Mouse (Mus musculus) liver, embryonic 11.5 days (tissue): ENCODE measurements around the gene Immt. TPM values are rescaled to one million over a fixed set of nuclear protein-coding genes. Genes with fewer than 3 reads are reported as not detected.

Source experiments
- ATAC-seq: fragments of 200-750 bp; cut with Nextera tagmentation; replicated peaks from 2 replicates; pipeline ENCODE4 v1.8.0; 2017; ENCODE audit warnings: moderate number of reproducible peaks, mild to moderate bottlenecking, moderate TSS enrichment, moderate library complexity; ENCODE audit not compliant: low FRiP score
- DNase-seq: peaks from one replicate; pipeline ENCODE4 v3.0.0-alpha.2; 2017; ENCODE audit warnings: low spot score
- H3K27ac ChIP-seq: fragments of 300-500 bp; sonication (generic); 2 replicates; pipeline ENCODE4 v1.5.1; 2014; ENCODE audit warnings: mild to moderate bottlenecking, low read depth, low read length, control low read depth
- H3K27me3 ChIP-seq: fragments of 300-500 bp; sonication (generic); replicated peaks from 2 replicates; pipeline ENCODE4 v1.6.1; 2014; ENCODE audit warnings: low read length, mixed read lengths; ENCODE audit not compliant: control insufficient read depth, insufficient read depth
- H3K36me3 ChIP-seq: fragments of 300-500 bp; sonication (generic); 2 replicates; pipeline ENCODE4 v1.6.1; 2014; ENCODE audit warnings: mild to moderate bottlenecking, low read length, moderate library complexity, mixed read lengths; ENCODE audit not compliant: control insufficient read depth, insufficient read depth
- H3K4me1 ChIP-seq: fragments of 300-500 bp; sonication (generic); replicated peaks from 2 replicates; pipeline ENCODE4 v1.6.1; 2014; ENCODE audit warnings: low read length, mixed read lengths; ENCODE audit not compliant: control insufficient read depth, insufficient read depth
- H3K4me2 ChIP-seq: fragments of 300-500 bp; sonication (generic); 2 replicates; pipeline ENCODE4 v1.6.1; 2014; ENCODE audit warnings: mild to moderate bottlenecking, control low read depth, moderate library complexity
- H3K4me3 ChIP-seq: fragments of 300-500 bp; sonication (generic); 2 replicates; pipeline ENCODE4 v1.5.1; 2014; ENCODE audit warnings: low read depth, low read length, control low read depth
- H3K9ac ChIP-seq: fragments of 300-500 bp; sonication (generic); 2 replicates; pipeline ENCODE4 v1.6.1; 2014; ENCODE audit warnings: low read depth, low read length, control low read depth
- H3K9me3 ChIP-seq: fragments of 300-500 bp; sonication (generic); 2 replicates; pipeline ENCODE4 v1.6.1; 2016; ENCODE audit warnings: low read length, inconsistent platforms, mixed read lengths; ENCODE audit not compliant: control insufficient read depth
- WGBS: fragments of 180-500 bp; shearing (Covaris S2); extraction: QIAGEN DNeasy Blood & Tissue Kit; methylation state at CpG from one replicate; pipeline ENCODE4 v1.1.7; 2014; 5-methylcytosine and 5-hydroxymethylcytosine counted together
- polyA plus RNA-seq: library from polyadenylated mRNA; unstranded; fragments of >200 nt; fragmentation: Nextera tagmentation; extraction: Ambion mirVana; gene quantifications from 2 replicates; pipeline ENCODE4 v1.2.1, GENCODE M21; 2014

Immt gene
- polyA plus RNA-seq, 1 experiment from 2014 or later = 222 TPM

DNA sequence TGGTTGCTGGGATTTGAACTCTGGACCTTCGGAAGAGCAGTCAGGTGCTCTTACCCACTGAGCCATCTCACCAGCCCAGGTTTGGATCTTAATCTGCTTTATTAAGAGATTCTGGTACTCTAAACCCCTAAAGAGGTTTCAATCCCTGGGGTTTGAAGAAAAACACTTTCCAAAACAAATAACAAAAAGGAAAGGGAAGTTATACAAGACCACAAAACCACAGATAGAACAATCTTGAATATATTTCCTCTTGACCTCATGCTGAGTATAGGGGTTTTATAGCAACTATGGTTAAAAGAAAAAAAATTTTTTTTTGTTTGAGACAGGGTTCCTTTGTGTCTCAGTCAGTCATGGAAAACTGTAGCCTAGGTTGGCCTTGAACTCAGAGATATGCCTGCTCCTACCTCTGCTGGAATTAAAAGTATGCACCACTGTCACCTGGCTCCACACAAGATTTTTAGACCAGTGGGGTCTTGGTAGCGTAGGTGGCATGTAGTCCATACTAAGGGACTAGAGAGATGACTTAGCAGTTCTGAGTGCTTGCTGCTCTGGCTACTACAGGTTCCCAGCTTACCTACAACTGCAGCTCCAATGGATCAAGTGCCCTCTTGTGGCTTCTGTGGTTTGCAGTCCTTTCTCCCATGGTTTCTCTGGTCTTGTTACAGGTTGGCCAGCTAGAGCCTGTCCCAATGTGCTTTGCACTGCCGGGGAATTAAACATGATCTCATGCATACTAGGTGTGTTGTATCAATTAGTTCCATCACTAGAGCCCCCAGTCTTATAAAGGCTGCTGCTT, 47.0 kb downstream of the Immt start:
- no peaks in the 10 kb centered on the region for H3K27me3 ChIP-seq
- H3K4me3 ChIP-seq = no peak overlapping the region
- H3K27ac ChIP-seq = no peak overlapping the region
- peaks cover 52% of the 10 kb centered on the region for H3K36me3 ChIP-seq
- H3K9me3 ChIP-seq = no peaks in the 10 kb centered on the region
- H3K4me2 ChIP-seq = no peak overlapping the region
- ATAC-seq = peak; percentile 46
- H3K4me1 ChIP-seq = no peaks in the 10 kb centered on the region
- WGBS = 92% methylated on average over 3 of the region's 3 CpGs
- no peak for DNase-seq
- H3K9ac ChIP-seq = no peak overlapping the region

DNA sequence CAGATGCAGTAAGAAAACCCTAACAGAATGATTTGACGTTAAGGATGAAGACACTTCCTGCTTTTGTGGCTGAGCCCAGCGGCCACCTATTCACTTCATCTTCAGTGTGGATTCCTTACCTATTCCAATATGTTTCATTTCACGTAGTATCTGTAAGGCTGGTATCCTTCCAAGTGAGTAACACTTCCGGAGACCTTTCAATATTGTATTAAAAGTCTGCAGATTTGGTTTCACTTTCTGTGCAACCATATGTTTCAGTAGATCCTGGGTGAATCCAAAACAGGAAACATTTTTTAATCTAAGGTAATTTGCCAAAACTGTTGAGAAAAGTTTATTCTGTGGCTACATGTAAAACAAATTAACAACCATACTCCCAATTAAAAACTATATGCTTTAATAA, 62.1 kb downstream of the Immt start:
- H3K4me1 ChIP-seq = no peaks in the 10 kb centered on the region
- ATAC-seq (no peak), DNase-seq (no peak)
- WGBS = 88% methylated on average over 4 of the region's 4 CpGs
- H3K27ac ChIP-seq = no peak overlapping the region
- H3K4me3 ChIP-seq = no peak overlapping the region
- H3K9me3 ChIP-seq = no peaks in the 10 kb centered on the region
- H3K27me3 ChIP-seq = no peaks in the 10 kb centered on the region
- H3K9ac ChIP-seq = no peak overlapping the region
- no peak overlapping the region for H3K4me2 ChIP-seq
- H3K36me3 ChIP-seq = peaks cover 55% of the 10 kb centered on the region

DNA sequence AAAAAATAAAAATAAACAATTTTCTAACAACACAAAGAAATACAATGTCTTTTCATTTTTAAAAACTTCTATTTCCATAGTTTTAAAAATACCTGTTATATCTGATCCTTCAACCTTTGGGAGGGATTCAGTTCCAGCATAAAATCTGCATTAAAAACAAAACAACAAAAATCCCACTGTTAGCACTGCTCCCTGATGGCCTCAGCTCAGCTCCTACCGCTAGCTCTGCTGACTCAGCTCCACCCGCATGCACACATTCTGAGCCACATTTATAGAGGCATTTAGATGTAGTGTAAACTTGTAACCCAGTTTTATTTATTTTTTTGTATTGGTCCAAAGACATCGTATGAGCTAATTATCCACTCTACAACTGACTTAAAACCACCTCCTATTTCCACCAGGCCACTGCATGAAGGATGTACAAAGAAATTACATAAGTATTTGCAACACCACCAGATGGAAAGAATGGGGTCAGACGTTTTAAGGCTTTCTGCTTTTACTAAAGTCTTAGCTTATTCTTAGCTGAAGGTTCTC, 76.6 kb downstream of the Immt start:
- H3K9ac ChIP-seq = peak overlapping the region; percentile 89
- no peak overlapping the region for H3K27ac ChIP-seq
- peak overlapping the region; percentile 85 for H3K4me3 ChIP-seq
- peak overlapping the region; percentile 82 for H3K4me2 ChIP-seq
- H3K4me1 ChIP-seq = peaks cover 27% of the 10 kb centered on the region
- DNase-seq = no peak
- H3K9me3 ChIP-seq = no peaks in the 10 kb centered on the region
- H3K36me3 ChIP-seq = peaks cover 14% of the 10 kb centered on the region
- 4% methylated on average over 4 of the region's 4 CpGs for whole genome bisulfite sequencing
- ATAC-seq = no peak
- H3K27me3 ChIP-seq = no peaks in the 10 kb centered on the region

DNA sequence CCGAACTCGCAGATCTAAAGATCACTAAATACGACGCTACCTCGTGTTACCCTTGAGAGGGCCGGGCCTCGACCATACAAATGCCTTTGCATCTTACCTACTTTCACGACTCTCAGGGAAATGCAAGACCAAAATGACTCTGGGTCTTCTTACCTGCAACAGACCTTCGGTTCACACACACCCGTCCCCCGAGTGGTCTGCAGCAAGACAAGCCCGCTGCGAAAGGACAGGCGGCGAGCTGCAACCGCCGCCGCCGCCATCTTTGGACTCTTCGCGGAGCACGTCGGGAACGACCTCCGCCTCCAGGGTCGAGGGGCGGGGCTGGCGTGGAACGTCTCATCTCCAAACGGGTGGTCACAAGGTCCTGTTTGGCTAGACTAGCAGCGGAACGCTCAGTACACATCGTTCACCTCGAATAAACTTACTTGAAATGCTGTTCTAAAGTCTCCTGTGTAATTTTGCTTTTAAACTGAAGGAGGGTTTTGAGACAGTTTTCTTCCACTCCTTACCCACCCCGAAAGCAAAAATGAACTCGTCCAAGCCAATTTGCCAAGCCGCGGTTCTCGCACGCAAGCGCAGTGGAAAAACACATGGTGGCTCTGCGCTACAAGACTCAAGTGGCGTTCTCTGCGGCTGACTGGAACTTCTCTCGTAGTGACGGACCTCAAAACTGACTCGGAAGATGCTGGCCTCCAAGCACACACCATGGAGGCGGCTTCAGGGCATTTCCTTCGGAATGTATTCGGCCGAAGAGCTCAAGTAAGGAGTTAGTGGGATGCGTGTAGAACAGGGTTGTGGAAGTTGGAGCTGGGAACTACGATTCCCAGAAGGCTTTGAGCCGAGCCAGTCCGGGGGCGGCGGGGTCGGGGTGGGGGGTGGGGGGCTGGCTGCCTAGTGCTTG, 77.6 kb downstream of the Immt start, which contains the start of the genes Ptcd3 and Polr1a:
Gene Ptcd3 (minus strand): TSS at position 270 of the 901 bp plus-strand sequence.
Gene Polr1a (plus strand): TSS at position 573 of the 901 bp plus-strand sequence.
- under 1% methylated on average over 58 of the region's 58 CpGs for WGBS
- peak within 1 kb of the TSS; percentile 89 for H3K9ac ChIP-seq
- ATAC-seq (peak; percentile 81), DNase-seq (peak; percentile 90)
- peaks cover 12% of the 10 kb centered on the region for H3K36me3 ChIP-seq
- H3K27me3 ChIP-seq = no peaks in the 10 kb centered on the region
- peak within 1 kb of the TSS; percentile 70 for H3K27ac ChIP-seq
- no peaks in the 10 kb centered on the region for H3K9me3 ChIP-seq
- H3K4me1 ChIP-seq = peaks cover 29% of the 10 kb centered on the region
- peak within 1 kb of the TSS; percentile 82 for H3K4me2 ChIP-seq
- peak within 1 kb of the TSS; percentile 85 for H3K4me3 ChIP-seq

DNA sequence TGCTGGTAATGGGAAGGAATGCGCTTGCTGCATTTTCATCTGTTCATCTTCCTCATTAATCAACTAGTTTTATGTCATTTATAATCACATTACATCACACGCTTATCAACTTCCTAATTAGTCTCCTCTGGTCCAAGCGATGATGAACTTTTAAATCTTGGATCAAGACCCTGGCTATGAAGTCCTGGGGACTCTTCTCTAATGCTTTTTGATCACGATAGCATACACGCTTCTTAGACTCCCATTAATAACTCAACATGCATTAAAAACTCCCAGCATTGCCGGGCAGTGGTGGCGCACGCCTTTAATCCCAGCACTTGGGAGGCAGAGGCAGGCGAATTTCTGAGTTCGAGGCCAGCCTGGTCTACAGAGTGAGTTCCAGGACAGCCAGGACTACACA, 78.3 kb downstream of the Immt start:
- Histone ChIP-seq H3K27me3 (no peaks in the 10 kb centered on the region), H3K4me1 (peaks cover 29% of the 10 kb centered on the region), H3K27ac (peak overlapping the region; percentile 32), H3K36me3 (peaks cover 14% of the 10 kb centered on the region), H3K9me3 (no peaks in the 10 kb centered on the region), H3K4me2 (peak overlapping the region; percentile 81), H3K9ac (peak overlapping the region; percentile 89), H3K4me3 (peak overlapping the region; percentile 85)
- 22% methylated on average over 10 of the region's 10 CpGs for WGBS
- ATAC-seq (no peak), DNase-seq (no peak)

DNA sequence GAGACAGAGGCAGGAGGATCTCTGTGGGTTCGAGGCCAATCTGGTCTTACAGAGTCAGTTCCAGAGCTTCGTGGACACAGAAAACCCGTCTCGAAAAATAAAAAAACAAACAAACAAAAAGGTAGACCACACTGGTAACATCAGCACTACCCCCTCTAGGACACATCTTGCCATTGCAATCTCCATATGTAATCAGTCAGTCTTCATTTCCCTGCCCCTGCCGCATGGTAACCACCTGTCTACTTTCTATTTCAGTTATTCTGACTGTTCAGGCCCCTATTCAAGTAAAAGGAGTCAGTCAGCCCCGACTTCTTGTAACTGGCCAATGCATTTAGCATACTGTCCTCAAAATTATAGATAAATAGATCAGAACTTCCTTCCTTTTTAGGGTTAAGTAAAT, 78.7 kb downstream of the Immt start:
- Histone ChIP-seq H3K9ac (peak overlapping the region; percentile 89), H3K27me3 (no peaks in the 10 kb centered on the region), H3K27ac (peak overlapping the region; percentile 32), H3K4me2 (peak overlapping the region; percentile 81), H3K4me3 (peak overlapping the region; percentile 85), H3K4me1 (peaks cover 29% of the 10 kb centered on the region), H3K9me3 (no peaks in the 10 kb centered on the region), H3K36me3 (peaks cover 13% of the 10 kb centered on the region)
- no peak for ATAC-seq
- WGBS = 54% methylated on average over 6 of the region's 6 CpGs
- DNase-seq = no peak

DNA sequence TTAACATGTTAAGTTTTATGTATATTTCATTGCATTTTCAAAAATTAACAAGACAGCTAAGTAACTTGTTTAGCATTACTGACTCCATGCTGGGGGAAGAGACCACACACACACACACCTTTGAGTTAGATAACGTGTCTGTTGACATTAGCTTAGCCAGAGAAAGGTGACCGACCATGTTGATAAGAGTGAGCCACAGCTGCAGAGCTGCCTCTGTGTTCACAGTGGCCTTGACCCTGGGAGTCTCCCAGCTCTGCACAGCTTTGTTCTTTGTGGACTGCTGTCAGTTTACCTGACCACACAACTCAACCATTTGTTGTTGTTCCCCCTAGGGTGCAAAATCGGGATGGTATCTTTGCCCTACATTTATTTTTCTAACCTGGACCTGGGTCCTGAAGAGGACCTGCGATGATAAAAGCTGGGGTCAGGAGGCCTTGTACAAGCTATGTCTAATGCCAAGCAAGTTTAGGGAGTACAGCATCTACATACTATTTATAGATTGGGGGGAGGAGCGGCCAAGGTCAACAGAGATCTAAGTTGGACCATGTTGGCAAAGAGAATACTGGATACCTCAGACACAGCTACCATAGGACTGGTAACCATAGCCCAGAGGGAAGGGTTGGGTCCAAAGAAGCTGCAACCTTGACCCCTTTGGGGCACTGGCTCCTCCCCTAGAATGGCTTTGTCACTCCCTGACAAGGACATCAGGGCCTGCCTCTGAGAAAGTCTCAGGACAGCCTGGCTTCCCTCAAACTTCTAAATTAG, 80.7 kb downstream of the Immt start:
- ATAC-seq (peak; percentile 54), DNase-seq (no peak)
- peak overlapping the region; percentile 10; the same call in 1 of the 2 replicates for H3K4me3 ChIP-seq
- WGBS = 52% methylated on average over 5 of the region's 5 CpGs
- H3K27me3 ChIP-seq = no peaks in the 10 kb centered on the region
- no peaks in the 10 kb centered on the region for H3K9me3 ChIP-seq
- H3K27ac ChIP-seq = peak overlapping the region; percentile 55; the same call in 1 of the 2 replicates
- H3K36me3 ChIP-seq = peaks cover 17% of the 10 kb centered on the region; the same call in 1 of the 2 replicates
- H3K9ac ChIP-seq = 0 out of 2 replicates have a peak overlapping the region, but pooled peaks have one; percentile 25
- H3K4me1 ChIP-seq = peaks cover 28% of the 10 kb centered on the region
- peak overlapping the region; percentile 81 for H3K4me2 ChIP-seq

DNA sequence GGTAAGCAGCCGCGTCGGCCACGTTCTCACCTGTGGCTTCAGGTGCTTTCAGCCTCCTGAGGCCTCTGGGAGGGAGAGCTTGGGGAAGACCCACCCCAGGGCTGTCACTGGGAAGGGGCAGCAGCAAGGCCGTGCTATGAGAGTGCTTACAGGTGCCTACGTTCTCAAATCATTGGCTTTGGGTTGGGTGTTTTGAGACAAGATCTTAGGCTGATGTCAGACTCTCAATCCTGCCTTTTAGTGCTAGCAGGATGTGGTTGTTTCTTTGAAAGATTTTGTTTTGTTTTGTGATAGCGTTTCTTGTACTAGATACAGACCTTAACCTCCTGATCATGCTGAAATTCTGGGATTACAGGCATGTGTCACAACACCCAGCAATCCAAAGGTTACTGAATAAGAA, 89.6 kb downstream of the Immt start:
- H3K36me3 ChIP-seq = peaks cover 52% of the 10 kb centered on the region
- WGBS = 93% methylated on average over 7 of the region's 7 CpGs
- H3K4me3 ChIP-seq = no peak overlapping the region
- H3K4me2 ChIP-seq = no peak overlapping the region
- H3K27ac ChIP-seq = no peak overlapping the region
- DNase-seq (no peak), ATAC-seq (no peak)
- H3K4me1 ChIP-seq = no peaks in the 10 kb centered on the region
- no peaks in the 10 kb centered on the region for H3K9me3 ChIP-seq
- no peak overlapping the region for H3K9ac ChIP-seq
- H3K27me3 ChIP-seq = no peaks in the 10 kb centered on the region
